Mouse (Mus musculus): ENCODE measurements around the gene Grwd1. TPM values are rescaled to one million over a fixed set of nuclear protein-coding genes. Genes with fewer than 3 reads are reported as not detected.

Grwd1 gene
- total RNA-seq, 1 experiment = 107 TPM

DNA sequence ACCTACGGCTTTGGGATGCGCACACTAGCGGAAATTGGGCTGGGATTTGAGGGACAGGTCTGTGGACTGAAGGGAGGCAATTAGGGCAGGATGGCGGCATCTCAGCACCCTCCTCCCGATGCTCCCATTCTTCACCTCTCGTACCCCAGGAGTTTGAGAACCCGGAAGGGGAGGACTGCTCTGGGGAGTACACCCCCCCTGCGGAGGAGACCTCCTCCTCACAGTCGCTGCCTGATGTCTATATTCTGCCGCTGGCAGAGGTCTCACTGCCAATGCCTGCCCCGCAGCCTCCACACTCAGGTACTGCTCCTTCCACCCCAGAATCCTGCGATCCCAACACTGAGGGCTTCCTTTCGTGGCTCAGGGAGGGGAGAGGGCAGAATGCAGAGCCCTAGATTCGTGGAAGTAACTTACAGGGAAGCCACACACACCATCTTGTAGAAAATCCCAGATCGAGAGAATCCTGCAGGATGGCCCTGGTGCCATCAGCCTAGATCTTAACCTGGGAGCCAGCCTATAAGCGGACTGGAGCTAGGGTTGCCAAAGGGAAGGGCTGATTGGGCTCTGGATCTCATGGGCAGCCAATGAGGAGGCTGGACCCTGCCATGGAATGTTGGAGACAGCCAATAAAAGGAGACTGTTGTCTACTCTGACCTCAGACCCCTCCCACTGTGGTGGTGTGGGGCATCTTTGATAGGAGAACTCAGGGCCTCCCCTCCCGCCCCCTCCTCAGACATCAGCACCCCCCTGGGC, 43.9 kb downstream of the Grwd1 start:
- Histone ChIP-seq H3K27ac (ENCODE audit: insufficient read depth, low read depth, low read length, poor library complexity, severe bottlenecking) (no peak overlapping the region), H3K4me3 (ENCODE audit: insufficient read depth in 1 of 2, low read depth in 1 of 2, low read length in 2 of 2, poor library complexity in 1 of 2, severe bottlenecking in 1 of 2) (peak overlapping the region; percentile 53 to 71), H3K36me3 (ENCODE audit: control insufficient read depth, insufficient read depth, low read length, poor library complexity, severe bottlenecking) (no peaks in the 10 kb centered on the region; the same call in 1 of the 2 replicates), H3K9me3 (ENCODE audit: control insufficient read depth, insufficient read depth, low read depth, low read length) (no peaks in the 10 kb centered on the region), H3K4me1 (ENCODE audit: control insufficient read depth in 2 of 2, insufficient read depth in 2 of 2, low read length in 2 of 2, poor library complexity in 1 of 2) (peaks cover 2 to 17% of the 10 kb centered on the region in 2 experiments; a peak in 3 of 4 replicates), H3K9ac (ENCODE audit: insufficient read depth, low read depth, low read length, poor library complexity, severe bottlenecking) (peak overlapping the region; percentile 54; the same call in 1 of the 2 replicates)
- peak; percentile 89 for DNase-seq (ENCODE audit: low read depth, low spot score)
- in situ Hi-C loops (cut with MboI; ENCODE audit: low sequenced_read_pairs in 2 of 2, unreplicated experiment in 2 of 2) = no loop called here
- TF ChIP-seq CHD2 (IDR thresholded peaks at IDR 0.05; ENCODE audit: low read depth, low read length) (peak; percentile 83), HCFC1 (IDR thresholded peaks at IDR 0.05; ENCODE audit: borderline replicate concordance, insufficient read depth, low read length) (no peak), ZC3H11A (IDR thresholded peaks at IDR 0.05; ENCODE audit: borderline replicate concordance, low read depth, low read length) (no peak)

- Histone ChIP-seq H3K27ac (ENCODE audit: insufficient read depth, low read depth, low read length, poor library complexity, severe bottlenecking) (no peak overlapping the region), H3K9ac (ENCODE audit: insufficient read depth, low read depth, low read length, poor library complexity, severe bottlenecking) (peak overlapping the region; percentile 66; the same call in 1 of the 2 replicates), H3K4me1 (ENCODE audit: control insufficient read depth in 2 of 2, insufficient read depth in 2 of 2, low read length in 2 of 2, poor library complexity in 1 of 2) (peaks cover 2 to 17% of the 10 kb centered on the region in 2 experiments; a peak in 3 of 4 replicates), H3K9me3 (ENCODE audit: control insufficient read depth, insufficient read depth, low read depth, low read length) (no peaks in the 10 kb centered on the region), H3K36me3 (ENCODE audit: control insufficient read depth, insufficient read depth, low read length, poor library complexity, severe bottlenecking) (no peaks in the 10 kb centered on the region; the same call in 1 of the 2 replicates), H3K4me3 (ENCODE audit: insufficient read depth in 1 of 2, low read depth in 1 of 2, low read length in 2 of 2, poor library complexity in 1 of 2, severe bottlenecking in 1 of 2) (peak overlapping the region; percentile 71 to 80)
- TF ChIP-seq CHD2 (IDR thresholded peaks at IDR 0.05; ENCODE audit: low read depth, low read length) (peak; percentile 45; the same call in 1 of the 2 replicates), HCFC1 (IDR thresholded peaks at IDR 0.05; ENCODE audit: borderline replicate concordance, insufficient read depth, low read length) (peak; percentile 98), MAFK (IDR thresholded peaks at IDR 0.05; ENCODE audit: insufficient read depth, low read depth, low read length) (no peak)
- peak; percentile 71 for DNase-seq (ENCODE audit: low read depth, low spot score)
- in situ Hi-C loops (cut with MboI; ENCODE audit: low sequenced_read_pairs in 2 of 2, unreplicated experiment in 2 of 2) = no loop called here
These were observed 44.6 kb downstream of the Grwd1 start for GRCm38 (mm10) chr7:45786136-45786578.

- no peak for TF ChIP-seq MAFK (IDR thresholded peaks at IDR 0.05; ENCODE audit: insufficient read depth, low read depth, low read length)
- TF ChIP-seq ZC3H11A (IDR thresholded peaks at IDR 0.05; ENCODE audit: borderline replicate concordance, low read depth, low read length) = no peak
- TF ChIP-seq HCFC1 (IDR thresholded peaks at IDR 0.05; ENCODE audit: borderline replicate concordance, insufficient read depth, low read length) = no peak
- TF ChIP-seq CHD2 (IDR thresholded peaks at IDR 0.05; ENCODE audit: low read depth, low read length) = no peak
- no peak for TF ChIP-seq ZNF384 (IDR thresholded peaks at IDR 0.05; ENCODE audit: low read depth, low read length)
- peak overlapping the region; percentile 71 to 80 for H3K4me3 ChIP-seq (ENCODE audit: insufficient read depth in 1 of 2, low read depth in 1 of 2, low read length in 2 of 2, poor library complexity in 1 of 2, severe bottlenecking in 1 of 2)
- DNase-seq (ENCODE audit: low read depth, low spot score) = no peak
- H3K36me3 ChIP-seq (ENCODE audit: control insufficient read depth, insufficient read depth, low read length, poor library complexity, severe bottlenecking) = no peaks in the 10 kb centered on the region; the same call in 1 of the 2 replicates
- no peaks in the 10 kb centered on the region for H3K9me3 ChIP-seq (ENCODE audit: control insufficient read depth, insufficient read depth, low read depth, low read length)
- H3K4me1 ChIP-seq (ENCODE audit: control insufficient read depth in 2 of 2, insufficient read depth in 2 of 2, low read length in 2 of 2, poor library complexity in 1 of 2) = peaks cover 2 to 17% of the 10 kb centered on the region in 2 experiments; a peak in 3 of 4 replicates
- in situ Hi-C loops (cut with MboI; ENCODE audit: low sequenced_read_pairs in 2 of 2, unreplicated experiment in 2 of 2) = no loop called here
- peak overlapping the region; percentile 66; the same call in 1 of the 2 replicates for H3K9ac ChIP-seq (ENCODE audit: insufficient read depth, low read depth, low read length, poor library complexity, severe bottlenecking)
- no peak overlapping the region for H3K27ac ChIP-seq (ENCODE audit: insufficient read depth, low read depth, low read length, poor library complexity, severe bottlenecking)
These were observed 45.2 kb downstream of the Grwd1 start for GRCm38 (mm10) chr7:45785388-45786135.

DNA sequence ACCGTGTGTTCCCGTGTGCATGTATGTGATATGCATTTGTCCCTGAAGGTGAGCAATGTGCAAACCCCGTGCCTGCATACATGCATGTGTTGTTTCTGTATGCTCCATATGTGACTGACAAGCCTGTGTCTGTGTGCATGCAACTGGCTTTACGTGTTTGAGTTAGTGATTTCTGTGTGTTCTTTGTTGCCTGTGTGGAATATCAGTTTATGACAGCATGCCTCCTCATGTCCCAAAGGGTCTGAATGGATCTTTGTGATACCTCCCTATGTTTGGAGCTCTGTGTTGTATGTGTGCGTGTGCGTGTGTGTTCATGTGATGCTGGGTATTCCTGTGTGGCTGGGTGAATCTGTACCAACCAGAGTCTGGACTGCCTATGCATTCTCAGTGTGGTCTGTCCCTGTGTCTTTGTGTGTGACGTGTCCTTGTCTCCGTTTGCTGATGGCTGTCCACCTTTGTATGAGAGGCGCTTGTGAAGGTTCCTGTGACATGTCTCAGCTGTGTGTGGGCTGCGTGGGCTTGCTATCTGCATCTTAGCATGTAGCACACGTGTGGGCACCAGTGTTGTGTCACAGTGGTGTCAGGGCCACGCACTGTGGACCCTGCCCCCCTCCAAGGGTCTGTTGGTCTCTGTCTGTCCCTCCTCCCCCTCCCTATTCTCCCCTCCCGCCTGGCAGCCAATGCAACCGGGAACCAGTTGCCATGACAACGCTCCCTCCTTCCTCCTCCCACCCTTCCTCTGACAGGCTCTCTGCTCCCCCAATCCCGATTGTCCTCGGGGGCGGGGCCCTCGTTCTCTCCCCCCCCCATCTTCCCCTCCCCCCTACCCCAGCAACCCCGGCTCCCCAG, 46.0 kb downstream of the Grwd1 start, which contains the start of gene Sult2b1:
TSS of gene Sult2b1 (minus strand) at position 146 of the 849 bp plus-strand sequence.
- in situ Hi-C loops (cut with MboI; ENCODE audit: low sequenced_read_pairs in 2 of 2, unreplicated experiment in 2 of 2) = no loop called here
- H3K27ac ChIP-seq (ENCODE audit: insufficient read depth, low read depth, low read length, poor library complexity, severe bottlenecking) = no peak within 1 kb of the TSS; the same call in 1 of the 2 replicates

More for the DNA sequence above, 46.0 kb downstream of the Grwd1 start, which contains the start of gene Sult2b1:
- Histone ChIP-seq H3K4me1 (ENCODE audit: control insufficient read depth in 2 of 2, insufficient read depth in 2 of 2, low read length in 2 of 2, poor library complexity in 1 of 2) (peaks cover 2 to 17% of the 10 kb centered on the region in 2 experiments; a peak in 3 of 4 replicates), H3K9ac (ENCODE audit: insufficient read depth, low read depth, low read length, poor library complexity, severe bottlenecking) (peak within 1 kb of the TSS; percentile 75), H3K36me3 (ENCODE audit: control insufficient read depth, insufficient read depth, low read length, poor library complexity, severe bottlenecking) (no peaks in the 10 kb centered on the region; the same call in 1 of the 2 replicates), H3K9me3 (ENCODE audit: control insufficient read depth, insufficient read depth, low read depth, low read length) (no peaks in the 10 kb centered on the region), H3K4me3 (ENCODE audit: insufficient read depth in 1 of 2, low read depth in 1 of 2, low read length in 2 of 2, poor library complexity in 1 of 2, severe bottlenecking in 1 of 2) (peak within 1 kb of the TSS; percentile 80 to 89)
- no peak for TF ChIP-seq ZC3H11A (IDR thresholded peaks at IDR 0.05; ENCODE audit: borderline replicate concordance, low read depth, low read length)
- no peak for TF ChIP-seq CHD2 (IDR thresholded peaks at IDR 0.05; ENCODE audit: low read depth, low read length)
- no peak for TF ChIP-seq HCFC1 (IDR thresholded peaks at IDR 0.05; ENCODE audit: borderline replicate concordance, insufficient read depth, low read length)
- peak; percentile 66 for DNase-seq (ENCODE audit: low read depth, low spot score)

All from ES-E14 (cell line).